Mouse (Mus musculus) heart, adult 9 months (tissue): Measurements from ENCODE around the gene Celf5.
A peak's percentile ranks its signal among the peaks of the same experiment; 100 is the strongest.

Source experiments
- DNase-seq, 2 experiments: peaks; one replicate each; pipeline ENCODE4 v3.0.0; 2022; ENCODE audit warnings: low spot score in 2 of 2

Celf5 gene

GRCm38 (mm10) chr10:81427327-81427726 is 55.2 kb downstream of the Celf5 start:
- DNase-seq, result no peak

DNA sequence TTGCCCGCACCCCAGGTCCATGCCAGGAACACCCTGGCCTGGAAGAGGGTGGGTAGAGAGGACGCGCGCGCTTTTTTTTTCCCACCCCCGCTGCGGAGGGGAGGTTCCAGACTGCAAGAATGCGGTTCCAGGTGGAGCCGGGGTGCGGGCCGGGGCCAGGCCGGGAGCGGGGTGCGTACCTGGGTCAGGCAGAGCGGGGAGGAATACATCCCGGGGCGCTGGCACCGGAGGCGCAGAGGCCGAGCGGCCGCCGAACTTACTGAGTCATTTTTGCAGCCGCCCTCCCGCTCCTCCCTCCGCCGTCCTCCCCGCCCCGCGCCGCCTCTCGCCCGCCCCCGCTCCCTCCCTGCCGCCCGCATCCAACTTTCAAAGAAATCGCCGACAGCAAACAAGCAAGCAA is 55.6 kb downstream of the Celf5 start:
- peak; percentile 67 to 71 for DNase-seq

GRCm38 (mm10) chr10:81426081-81426671 is 56.3 kb downstream of the Celf5 start:
- peak; percentile 22 to 26 for DNase-seq

- DNase-seq, result peak; percentile 69 to 71
Measured at GRCm38 (mm10) chr10:81425236-81425850, 57.2 kb downstream of the Celf5 start.

DNA sequence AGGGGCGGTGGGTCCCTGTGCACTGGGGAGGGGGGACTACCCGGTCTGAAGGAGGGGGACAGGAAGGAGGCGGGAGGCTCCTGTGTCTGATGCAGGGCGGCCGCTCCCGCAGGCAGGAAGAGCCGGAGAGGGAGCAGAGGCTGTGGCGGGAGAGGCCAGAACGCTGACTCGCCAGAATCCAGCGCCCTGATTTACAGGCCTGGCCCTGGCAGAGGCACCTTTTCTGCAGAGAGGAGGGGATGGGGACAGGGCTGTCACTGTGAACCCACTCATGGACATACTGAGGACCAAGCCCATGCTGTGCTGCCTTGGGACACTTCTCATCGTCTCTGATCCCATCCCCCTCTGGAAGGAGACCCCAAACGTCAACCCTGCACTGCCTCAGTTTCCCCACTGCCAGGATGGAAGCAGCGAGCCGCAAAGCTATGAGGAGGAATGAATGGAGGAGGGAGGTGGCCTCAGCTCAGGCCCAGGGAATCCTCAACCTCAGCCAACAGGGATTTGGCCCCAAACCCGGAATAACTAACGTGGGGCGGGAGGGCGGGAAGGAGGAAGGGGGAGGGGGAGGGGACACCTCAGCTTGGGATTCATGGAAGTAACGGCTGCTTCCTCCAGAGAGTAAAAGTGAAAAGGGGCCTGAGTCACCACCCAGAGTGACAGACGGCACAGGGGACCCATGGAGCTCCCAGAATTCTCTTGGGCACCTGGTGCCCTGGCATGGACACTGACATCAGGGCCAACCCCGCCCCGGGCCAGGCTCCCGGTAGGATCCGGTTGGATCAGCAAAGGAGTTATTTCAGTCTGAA is 58.1 kb downstream of the Celf5 start:
- DNase-seq, result peak; percentile 79 to 82

DNA sequence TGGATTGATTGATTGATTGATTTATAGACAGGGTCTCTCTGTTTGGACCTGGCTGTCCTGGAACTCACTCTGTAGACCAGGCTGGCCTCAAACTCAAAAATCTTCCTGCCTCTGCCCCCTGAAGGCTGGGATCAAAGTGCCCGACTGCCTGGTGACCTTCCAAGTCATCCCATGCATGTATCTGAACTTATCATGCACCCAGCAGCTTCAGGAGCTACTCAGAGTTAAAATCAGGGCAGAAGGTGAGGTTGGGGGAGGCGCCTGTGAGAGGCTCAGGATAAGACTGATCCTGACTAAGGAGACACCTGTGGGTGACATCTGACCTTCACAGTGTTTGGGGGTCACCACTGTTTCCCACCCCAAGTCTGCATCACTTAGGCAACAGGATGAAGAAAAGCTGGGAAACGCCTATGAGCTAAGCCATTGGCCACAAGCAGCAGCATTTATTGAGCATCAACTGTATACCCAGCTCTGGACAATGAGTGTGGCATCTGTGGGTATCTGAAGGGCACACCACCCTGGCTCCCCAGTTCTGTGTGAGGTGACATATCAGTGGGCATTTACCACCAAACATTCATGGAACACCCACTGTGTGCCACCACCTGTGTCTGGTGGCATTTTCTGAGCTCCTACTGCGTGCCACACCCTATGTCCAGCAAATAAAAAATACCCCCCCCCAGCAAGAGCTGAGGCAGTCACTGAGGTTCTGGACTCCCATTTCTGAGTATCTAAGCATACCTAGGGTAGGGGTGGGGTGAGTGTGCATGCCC is 58.8 kb downstream of the Celf5 start:
- peak in 1 of 2 experiments; percentile 7 for DNase-seq

GRCm38 (mm10) chr10:81422661-81423217 is 59.8 kb downstream of the Celf5 start:
- peak in 1 of 2 experiments; percentile 3 for DNase-seq

DNA sequence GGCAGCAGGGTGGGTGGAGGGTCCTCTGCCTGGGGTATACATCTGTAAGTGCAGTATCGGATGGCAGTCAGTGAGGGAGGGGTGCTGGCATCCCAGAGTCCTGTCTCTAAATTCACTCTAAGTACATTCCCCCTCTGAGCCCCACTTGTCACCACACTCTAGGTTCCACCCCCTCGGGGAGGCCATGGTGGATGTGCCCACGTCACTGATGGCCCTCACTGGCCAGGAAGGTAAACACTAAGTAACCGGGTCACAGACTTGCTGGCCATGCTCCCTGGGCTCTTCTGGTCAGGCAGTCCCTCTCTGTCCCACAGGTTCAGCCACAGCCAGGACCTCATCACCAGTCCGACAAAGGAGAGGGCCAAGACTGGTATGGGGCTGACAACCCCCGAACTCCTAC is 60.3 kb downstream of the Celf5 start:
- DNase-seq, result peak; percentile 20 to 27

DNA sequence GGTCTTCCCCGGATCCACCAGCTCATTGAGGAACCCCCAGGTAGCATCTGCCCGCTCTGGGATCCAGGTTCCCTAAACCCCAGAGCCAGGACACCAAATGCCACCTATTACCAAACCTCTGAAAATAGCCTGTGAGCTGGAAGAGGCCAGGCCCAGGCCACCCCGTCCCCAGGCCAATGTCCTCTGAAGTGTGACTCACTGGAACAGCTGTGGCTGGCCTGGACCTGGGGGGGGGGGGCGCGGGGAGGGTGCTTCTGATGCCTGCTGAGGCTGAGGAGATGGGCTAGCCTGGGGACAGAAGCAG is 60.8 kb downstream of the Celf5 start:
- peak; percentile 56 for DNase-seq

DNA sequence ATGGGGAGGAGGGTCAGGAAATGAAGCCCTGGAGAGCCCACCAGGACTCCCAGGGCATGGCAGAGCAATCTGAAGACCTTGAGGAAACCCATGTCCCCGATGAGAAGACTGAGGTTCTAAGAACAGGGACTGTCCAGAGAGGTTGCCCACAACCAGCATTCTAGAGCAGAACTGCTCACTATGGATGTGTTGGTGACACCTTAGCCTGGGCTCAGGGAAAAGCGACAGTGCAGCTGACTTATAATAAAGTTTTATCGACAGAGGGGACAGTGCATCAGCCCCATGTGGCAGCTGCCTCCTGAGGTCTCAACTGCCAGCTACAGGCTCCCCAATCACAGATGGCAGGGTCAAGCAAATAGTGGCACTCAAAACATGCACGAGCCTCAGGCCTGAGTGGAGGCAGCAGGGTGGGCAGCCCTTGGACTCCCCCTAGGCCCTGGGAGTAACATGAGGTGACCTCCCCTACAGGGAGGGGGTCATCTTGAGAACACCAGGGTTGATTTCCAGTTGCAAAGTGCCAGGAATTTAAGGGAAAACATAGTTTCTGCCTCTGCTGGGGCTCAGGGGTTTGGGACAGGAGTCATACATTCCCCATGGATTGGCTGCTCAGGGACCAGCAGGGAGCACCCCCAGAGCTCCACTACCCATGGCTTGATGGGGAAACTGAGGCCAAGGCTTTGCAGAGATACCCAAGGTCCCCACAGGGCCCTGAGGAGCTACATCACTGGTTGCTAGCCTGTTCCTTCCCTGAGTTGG is 61.3 kb downstream of the Celf5 start:
- peak; percentile 2 to 9 for DNase-seq

DNA sequence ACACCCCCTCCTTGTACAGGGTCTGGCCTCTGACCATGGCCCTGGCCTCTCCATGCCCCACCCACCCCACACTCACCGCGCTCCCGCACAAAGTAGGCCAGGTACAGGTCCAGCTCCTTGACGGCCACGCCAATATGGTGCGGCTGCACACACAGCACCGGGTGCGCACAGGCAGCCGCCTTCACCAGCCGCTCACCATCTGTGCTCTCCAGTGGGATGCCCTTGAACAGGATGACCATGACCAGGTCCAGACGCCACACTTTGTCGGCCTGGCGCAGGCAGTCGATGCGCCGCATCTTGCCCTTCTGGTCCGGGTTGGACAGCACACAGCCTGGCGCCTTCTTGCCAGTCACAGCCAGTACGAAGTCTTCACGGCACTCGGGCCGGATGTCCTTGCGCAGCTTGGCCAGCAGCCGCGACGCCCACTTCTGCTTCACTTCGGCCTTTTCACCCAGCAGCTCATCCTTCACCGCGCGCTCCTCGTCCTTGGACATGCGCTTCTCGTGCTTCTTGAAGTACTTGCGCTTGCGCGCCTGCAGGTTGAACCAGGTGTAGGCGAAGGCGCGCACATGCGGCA is 62.2 kb downstream of the Celf5 start:
- DNase-seq, result peak in 1 of 2 experiments; percentile 20

GRCm38 (mm10) chr10:81419111-81419928 is 63.2 kb downstream of the Celf5 start:
- DNase-seq, result no peak

DNA sequence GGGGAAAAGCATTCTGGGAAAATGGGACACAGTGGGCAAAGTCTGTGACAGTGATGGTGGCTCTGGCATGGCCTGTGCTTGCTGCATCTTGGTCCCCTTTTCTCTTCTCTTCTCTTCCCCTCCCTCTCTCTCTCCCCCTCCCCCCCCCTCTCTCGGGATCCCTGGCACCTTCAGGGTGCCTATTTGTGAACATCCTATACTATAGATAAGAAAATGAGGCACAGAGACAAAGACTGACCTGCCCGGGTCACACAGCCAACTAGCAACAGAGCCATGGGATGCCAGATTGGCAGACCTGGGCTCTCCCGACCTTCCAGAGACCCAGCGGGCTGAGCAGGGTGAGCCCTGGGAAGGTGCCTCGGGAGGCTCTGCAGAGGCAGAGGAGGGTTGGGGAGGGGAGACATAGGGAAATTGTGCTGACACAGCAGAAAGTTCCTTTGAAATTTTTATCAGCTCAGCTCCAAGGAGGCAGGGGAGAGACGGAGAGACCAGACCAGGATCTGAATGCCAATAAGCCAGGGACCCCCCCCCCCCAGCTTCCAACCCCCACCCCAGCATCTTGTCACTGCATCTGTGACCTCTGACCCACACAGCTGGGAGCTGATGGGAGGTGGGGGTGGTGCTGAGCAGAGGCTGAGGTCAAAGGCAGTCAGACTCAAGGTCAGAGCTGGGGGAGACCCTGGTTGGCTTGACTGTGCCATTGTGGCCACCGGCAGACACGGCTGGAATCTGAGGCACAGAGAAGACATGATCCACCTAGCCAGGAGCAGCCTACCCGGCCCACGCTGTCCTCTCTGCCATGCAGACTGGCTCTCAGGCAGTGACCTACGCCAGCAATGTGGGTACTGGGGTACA is 64.1 kb downstream of the Celf5 start:
- no peak for DNase-seq

DNA sequence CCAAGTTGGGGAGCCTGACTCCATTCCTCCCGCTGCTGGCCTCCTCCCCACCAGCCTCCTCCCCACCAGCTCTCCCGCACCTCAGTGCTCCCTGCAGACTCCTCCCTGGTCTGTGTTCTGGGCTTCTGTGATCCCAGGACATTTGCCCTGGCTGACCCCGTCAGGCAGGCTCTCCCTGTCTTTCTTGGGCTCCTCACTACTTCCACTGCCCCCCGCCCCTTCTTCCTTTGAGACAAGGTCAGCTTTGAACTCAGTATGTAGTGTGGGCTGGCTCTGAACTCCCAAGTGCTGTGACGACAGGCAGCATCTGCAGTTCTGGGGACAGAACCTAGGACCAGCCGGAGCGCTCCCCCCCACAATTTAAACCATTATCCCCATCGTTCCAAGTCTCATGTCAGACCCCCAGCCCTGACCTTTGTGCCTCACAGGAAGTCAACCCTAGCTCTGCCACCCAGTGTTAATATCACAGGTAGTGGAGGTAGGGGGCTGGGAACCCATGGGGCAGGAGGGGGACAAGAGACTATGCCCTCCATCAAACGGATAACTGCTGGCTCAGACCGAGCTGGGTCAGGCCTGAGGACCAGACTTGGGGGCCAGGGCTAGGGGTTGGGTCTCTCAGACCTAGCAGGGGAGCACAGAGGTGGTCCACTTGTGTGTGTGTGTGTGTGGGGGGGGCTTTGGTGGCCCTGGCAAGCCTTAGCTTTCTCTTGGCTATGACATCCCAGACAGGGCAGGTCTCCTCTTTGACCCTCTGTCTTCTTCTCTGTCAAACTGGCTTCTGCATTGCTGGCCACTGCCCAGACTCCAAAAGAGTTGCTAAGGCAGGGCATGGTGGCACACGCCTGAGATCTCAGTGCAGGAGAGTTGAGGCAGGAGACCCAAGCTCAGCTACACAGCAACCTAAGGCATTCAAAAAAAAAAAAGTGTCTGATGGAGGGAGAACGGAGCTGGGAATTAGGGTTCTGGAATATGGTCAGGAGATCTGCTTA is 65.0 kb downstream of the Celf5 start:
- peak in 1 of 2 experiments; percentile 24 for DNase-seq

GRCm38 (mm10) chr10:81416581-81417226 is 65.8 kb downstream of the Celf5 start:
- DNase-seq, result peak; percentile 89 to 91

DNA sequence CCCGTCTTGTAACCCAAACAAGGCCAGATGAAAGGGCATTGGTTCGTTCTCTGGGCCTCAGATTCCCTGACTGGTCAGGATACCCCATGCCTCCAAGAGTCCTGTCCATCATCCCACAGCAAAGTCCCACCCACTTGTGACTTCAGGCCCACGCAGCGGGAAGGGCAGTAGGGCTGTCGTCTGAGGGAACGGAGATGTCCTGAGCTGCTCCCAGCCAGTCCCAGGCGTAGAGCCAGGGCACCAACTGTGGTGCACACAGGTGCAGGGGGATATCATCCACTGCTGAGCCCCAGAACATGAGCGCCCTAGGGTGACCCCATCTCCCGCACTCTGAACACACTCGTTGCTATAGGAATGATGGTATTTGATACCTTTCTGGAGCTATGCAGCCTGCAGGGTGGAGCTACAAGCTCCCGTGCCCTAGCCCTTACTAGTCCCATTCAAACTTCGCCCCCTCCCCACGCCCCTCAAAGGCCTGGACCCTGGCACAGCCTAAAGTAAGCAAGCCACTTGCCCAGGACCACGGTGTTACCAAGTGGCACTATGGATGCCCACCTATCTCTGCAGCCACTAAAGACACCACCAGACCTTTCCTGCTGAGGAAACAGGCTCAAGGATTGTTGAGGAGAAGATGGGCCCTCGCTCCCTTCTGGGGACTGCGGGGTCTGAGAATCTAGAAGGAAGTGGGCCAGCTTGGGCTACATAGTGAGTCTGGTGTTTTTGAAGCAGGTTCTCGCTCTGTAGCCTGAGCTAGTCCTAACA is 66.8 kb downstream of the Celf5 start:
- peak in 1 of 2 experiments; percentile 67 for DNase-seq
